Mouse (Mus musculus): ENCODE results near the gene Speer4a. TPM values are rescaled to one million over a fixed set of nuclear protein-coding genes. Genes with fewer than 3 reads are reported as not detected.

The Speer4a gene
- total RNA-seq (2023), result not detected in 2 replicates

GRCm38 (mm10) chr5:26039458-26039857 is at the start of gene Speer4a:
Gene Speer4a (minus strand): TSS chr5:26039558.

DNA sequence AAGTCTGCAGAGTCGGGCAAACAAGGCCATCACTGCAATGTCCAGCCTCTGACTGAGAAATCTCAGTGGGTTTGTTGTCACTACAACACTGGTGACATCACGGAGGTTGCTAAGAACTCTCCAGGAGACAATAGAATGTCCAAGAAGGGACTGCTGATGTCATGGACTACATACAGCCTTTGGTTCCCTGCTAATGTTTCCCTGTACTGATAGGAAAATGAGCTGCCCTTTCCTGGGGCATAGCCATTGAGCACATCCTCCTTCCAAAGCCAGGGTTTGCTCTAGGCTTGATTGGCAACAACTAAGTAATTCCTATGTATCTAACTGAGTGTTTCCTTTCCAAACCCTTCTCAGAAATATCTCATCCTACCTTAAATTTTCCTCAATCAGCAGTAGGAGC is 19.1 kb upstream of the Speer4a start, which contains the start of gene Gm7347:
Gene Gm7347, minus strand, starts transcription at position 101 of the 400 bp plus-strand sequence.

GRCm38 (mm10) chr5:26022816-26023215 is 16.5 kb downstream of the Speer4a start, which contains the start of gene Gm5862:
Gene Gm5862 (minus strand): TSS chr5:26022916.

DNA sequence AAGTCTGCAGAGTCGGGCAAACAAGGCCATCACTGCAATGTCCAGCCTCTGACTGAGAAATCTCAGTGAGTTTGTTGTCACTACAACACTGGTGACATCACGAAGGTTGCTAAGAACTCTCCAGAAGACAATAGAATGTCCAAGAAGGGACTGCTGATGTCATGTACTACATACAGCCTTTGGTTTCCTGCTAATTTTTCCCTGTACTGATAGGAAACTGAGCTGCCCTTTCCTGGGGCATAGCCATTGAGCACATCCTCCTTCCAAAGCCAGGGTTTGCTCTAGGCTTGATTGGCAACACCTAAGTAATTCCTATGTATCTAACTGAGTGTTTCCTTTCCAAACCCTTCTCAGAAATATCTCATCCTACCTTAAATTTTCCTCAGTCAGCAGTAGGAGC is 34.7 kb downstream of the Speer4a start, which contains the start of gene Gm1979:
Gene Gm1979, minus strand, starts transcription at position 101 of the 400 bp plus-strand sequence.

GRCm38 (mm10) chr5:25988550-25988949 is 50.8 kb downstream of the Speer4a start, which contains the start of gene Gm21698:
Gene Gm21698 (minus strand): TSS chr5:25988650.

Other genes starting within 250 kb of the Speer4a start
- gene Gm21663, start 97.2 kb downstream of the Speer4a start, total RNA-seq (2023), result not detected in 2 replicates
- gene Gm21671, start 85.1 kb downstream of the Speer4a start, total RNA-seq (2023), result not detected in 2 replicates
- gene Gm21680, start 66.9 kb downstream of the Speer4a start, total RNA-seq (2023), result not detected in 2 replicates
- not detected in 2 replicates for gene Gm21698, start 50.9 kb downstream of the Speer4a start, total RNA-seq (2023)
- gene Gm1979, start 34.8 kb downstream of the Speer4a start, total RNA-seq (2023), result not detected in 2 replicates
- not detected in 2 replicates for gene Gm5862, start 16.6 kb downstream of the Speer4a start, total RNA-seq (2023)
- not detected in 2 replicates for gene Gm7347, start 19.0 kb upstream of the Speer4a start, total RNA-seq (2023)
- gene Gm10471, start 49.7 kb upstream of the Speer4a start, total RNA-seq (2023), result not detected in 2 replicates
- not detected in 2 replicates for gene 5031410I06Rik, start 65.8 kb upstream of the Speer4a start, total RNA-seq (2023)
- not detected in 2 replicates for gene Gm10220, start 81.9 kb upstream of the Speer4a start, total RNA-seq (2023)
- gene Gm7361, start 218.1 kb upstream of the Speer4a start, total RNA-seq (2023), result not detected in 2 replicates